Mouse (Mus musculus): ENCODE data around the gene Taar8c. TPM values are rescaled to one million over a fixed set of nuclear protein-coding genes. Genes with fewer than 3 reads are reported as not detected.
"Not testable (repeated sequence)": the region's sequence is repeated elsewhere in the genome, so short reads cannot be mapped to it uniquely, and the experiment has no call there.

The Taar8c gene
- polyA plus RNA-seq, 1 experiment, result not detected

DNA sequence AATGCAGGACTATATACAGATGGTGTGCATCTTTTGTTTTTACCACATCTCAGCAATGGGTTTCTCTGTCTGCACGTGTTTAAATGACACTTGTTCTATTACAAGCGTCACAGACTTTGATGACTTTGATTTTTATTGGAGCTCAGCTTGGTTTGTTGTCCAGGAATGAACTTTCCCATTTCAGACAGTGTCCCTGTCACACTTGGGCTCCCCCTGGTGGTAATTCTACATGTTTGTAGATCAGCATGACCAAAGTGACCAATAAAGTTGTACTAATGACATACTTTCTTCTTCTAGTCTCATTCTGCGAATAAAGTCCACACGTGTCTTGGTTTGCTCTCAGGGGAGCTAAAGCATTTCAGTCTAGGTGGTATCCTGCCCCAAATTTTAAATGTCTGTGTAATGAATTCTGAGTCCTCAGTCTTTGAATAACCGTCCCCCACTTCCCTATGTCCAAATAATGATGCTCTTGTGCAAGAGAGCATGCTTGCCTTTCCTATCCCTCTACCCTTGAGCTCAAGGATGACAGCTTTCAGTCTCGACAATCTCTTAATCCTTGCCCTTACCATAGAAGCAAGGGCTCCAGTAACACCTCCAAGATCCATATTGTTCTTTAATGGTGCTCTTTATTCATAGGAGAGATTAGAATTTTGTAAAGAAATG, 9.5 kb upstream of the Taar8c start:
- TF ChIP-seq CTCF (IDR thresholded peaks at IDR 0.05; ENCODE audit: extremely low read depth, insufficient read depth, low read length) (peak; percentile 55; the same call in 1 of the 2 replicates), POLR2A (IDR thresholded peaks at IDR 0.05; ENCODE audit: extremely low read depth, insufficient read depth, low read length) (no peak)
- Histone ChIP-seq H3K4me3 (ENCODE audit: insufficient read depth, low read length) (no peak overlapping the region), H3K4me1 (ENCODE audit: control insufficient read depth, insufficient read depth, low read length) (no peaks in the 10 kb centered on the region), H3K27ac (ENCODE audit: insufficient read depth, low read length) (no peak overlapping the region)

DNA sequence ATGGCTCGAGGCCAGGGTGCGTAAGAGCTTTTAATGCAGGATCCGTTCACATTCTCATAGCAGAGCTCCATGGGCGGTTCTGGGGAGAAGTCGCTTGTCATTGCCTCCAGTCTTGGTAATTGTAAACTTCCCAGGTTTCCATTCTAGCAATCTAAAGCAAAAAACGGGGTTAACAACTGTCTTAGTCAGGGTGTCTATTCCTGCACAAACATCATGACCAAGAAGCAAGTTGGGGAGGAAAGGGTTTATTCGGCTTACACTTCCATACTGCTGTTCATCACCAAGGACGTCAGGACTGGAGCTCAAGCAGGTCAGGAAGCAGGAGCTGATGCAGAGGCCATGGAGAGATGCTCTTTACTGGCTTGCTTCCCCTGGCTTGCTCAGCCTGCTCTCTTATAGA, 7.7 kb upstream of the Taar8c start, which contains the start of gene Taar9:
Gene Taar9, minus strand, starts transcription at position 101 of the 400 bp plus-strand sequence.
- not testable (repeated sequence) for H3K4me3 ChIP-seq (ENCODE audit: insufficient read depth, low read length); H3K4me1 ChIP-seq (ENCODE audit: control insufficient read depth, insufficient read depth, low read length); H3K27ac ChIP-seq (ENCODE audit: insufficient read depth, low read length)

DNA sequence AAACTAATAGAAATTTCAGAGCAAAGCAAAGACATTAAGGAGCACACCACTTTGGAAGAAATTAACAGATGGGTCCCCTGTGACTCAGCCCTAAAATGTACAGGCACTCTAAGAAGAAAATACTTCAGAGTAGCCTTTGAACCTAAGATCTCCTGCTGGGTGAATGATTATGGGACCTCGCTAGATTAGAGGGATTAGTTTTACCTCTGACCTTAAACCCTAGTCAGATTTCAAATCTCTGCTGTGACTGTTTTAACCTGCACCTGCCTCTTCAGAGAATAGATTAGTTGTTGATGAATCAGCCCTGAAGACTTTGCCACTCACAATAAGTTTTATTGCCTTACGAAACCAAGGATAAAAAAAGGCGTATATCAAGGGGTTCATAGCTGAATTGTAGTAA, 6.5 kb upstream of the Taar8c start:
- Histone ChIP-seq H3K4me3 (ENCODE audit: insufficient read depth, low read length) (no peak overlapping the region), H3K4me1 (ENCODE audit: control insufficient read depth, insufficient read depth, low read length) (no peaks in the 10 kb centered on the region), H3K27ac (ENCODE audit: insufficient read depth, low read length) (no peak overlapping the region)
- TF ChIP-seq CTCF (IDR thresholded peaks at IDR 0.05; ENCODE audit: extremely low read depth, insufficient read depth, low read length) (no peak), POLR2A (IDR thresholded peaks at IDR 0.05; ENCODE audit: extremely low read depth, insufficient read depth, low read length) (no peak)

DNA sequence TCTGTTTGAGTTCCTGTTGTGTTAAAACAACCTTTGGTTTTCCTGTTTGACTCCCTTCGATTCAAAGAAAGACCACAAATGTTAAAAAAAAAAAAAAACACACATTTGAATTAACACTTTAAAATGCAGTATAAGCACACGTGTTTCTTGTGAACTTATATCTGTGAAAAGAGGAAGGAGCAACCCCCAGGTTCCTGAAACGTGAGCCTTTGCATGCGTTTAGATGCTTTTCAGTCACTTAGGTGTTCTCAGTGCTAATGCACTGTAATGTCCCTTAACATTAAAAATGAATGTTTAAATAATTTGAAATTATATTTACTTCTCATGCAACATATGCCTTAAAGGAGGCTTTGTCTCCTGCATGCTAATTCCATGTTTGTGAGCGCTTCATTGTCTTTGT, 6.0 kb upstream of the Taar8c start:
- Histone ChIP-seq H3K4me1 (ENCODE audit: control insufficient read depth, insufficient read depth, low read length) (no peaks in the 10 kb centered on the region), H3K4me3 (ENCODE audit: insufficient read depth, low read length) (no peak overlapping the region), H3K27ac (ENCODE audit: insufficient read depth, low read length) (no peak overlapping the region)
- TF ChIP-seq CTCF (IDR thresholded peaks at IDR 0.05; ENCODE audit: extremely low read depth, insufficient read depth, low read length) (no peak), POLR2A (IDR thresholded peaks at IDR 0.05; ENCODE audit: extremely low read depth, insufficient read depth, low read length) (no peak)

DNA sequence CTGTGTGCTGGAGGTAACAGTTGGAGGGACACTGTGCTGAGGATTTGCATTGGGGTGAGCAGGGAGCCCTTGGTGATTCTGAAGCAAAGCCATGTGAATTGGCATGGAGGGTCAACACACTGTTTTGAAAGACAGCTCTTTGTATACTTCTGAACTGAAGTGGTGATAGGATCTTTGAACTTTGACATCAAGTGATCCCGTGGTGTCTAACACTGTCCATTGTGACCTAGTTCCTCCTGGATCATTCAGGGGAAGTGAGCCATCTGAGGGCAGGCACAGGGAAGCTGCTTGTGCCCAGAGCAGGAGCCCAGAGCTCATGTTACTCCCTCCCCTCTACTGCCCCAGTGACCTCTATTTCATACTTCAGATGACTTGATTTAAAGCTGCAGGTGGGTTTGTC, 1.6 kb upstream of the Taar8c start:
- not testable (repeated sequence) for H3K27ac ChIP-seq (ENCODE audit: insufficient read depth, low read length); H3K4me3 ChIP-seq (ENCODE audit: insufficient read depth, low read length); H3K4me1 ChIP-seq (ENCODE audit: control insufficient read depth, insufficient read depth, low read length)

DNA sequence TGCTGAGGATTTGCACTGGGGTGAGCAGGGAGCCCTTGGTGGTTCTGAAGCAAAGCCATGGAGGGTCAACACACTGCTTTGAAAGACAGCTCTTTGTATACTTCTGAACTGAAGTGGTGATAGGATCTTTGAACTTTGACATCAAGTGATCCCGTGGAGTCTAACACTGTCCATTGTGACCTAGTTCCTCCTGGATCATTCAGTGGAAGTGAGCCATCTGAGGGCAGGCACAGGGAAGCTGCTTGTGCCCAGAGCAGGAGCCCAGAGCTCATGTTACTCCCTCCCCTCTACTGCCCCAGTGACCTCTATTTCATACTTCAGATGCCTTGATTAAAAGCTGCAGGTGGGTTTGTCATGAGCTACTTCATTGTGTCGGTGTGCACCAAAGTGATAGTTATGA, 4.7 kb downstream of the Taar8c start:
- not testable (repeated sequence) for H3K4me1 ChIP-seq (ENCODE audit: control insufficient read depth, insufficient read depth, low read length); H3K27ac ChIP-seq (ENCODE audit: insufficient read depth, low read length); H3K4me3 ChIP-seq (ENCODE audit: insufficient read depth, low read length)

DNA sequence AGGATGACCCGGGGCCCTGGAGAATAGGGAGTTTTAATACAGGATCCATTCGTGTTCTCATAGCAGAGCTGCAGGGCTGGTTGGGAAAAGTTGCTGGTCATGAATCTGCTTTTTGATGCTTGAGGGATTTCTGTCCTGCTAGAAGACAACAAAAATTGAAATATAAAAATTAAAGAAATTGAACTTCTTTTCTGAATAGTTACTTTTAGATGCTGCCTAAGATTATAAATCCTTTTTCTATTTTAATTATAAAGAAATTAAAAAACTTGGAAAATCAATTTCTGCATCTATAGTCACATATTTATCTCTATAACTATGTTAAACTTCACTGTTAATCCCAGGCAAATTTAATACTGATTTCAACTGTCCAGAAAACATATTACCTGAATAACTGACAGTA, 9.5 kb downstream of the Taar8c start, which contains the start of gene Taar8b:
Gene Taar8b, minus strand, starts transcription at position 101 of the 400 bp plus-strand sequence.
- no peaks in the 10 kb centered on the region for H3K4me1 ChIP-seq (ENCODE audit: control insufficient read depth, insufficient read depth, low read length)
- TF ChIP-seq POLR2A (IDR thresholded peaks at IDR 0.05; ENCODE audit: extremely low read depth, insufficient read depth, low read length), result no peak
- no peak for TF ChIP-seq CTCF (IDR thresholded peaks at IDR 0.05; ENCODE audit: extremely low read depth, insufficient read depth, low read length)
- no peak within 1 kb of the TSS for H3K4me3 ChIP-seq (ENCODE audit: insufficient read depth, low read length)
- no peak within 1 kb of the TSS for H3K27ac ChIP-seq (ENCODE audit: insufficient read depth, low read length)

DNA sequence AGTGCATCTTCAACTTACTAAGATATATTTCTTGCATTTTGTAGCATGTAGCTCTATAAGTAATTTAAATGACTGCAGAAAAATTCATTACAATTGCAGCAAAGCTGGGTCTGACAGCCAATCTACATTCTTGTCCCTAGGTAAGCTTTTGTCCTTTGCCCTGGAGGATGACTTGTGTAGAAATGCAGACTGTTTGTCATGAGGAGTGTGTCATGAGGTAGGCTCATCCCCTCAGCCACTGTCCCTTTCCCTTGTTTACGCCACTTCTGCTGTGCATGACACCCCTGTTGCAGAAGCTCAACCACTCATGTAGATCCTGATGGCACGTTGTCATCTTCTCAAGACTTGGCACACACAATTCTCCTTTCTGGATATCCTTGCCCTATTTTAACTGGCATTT, 14.5 kb downstream of the Taar8c start:
- Histone ChIP-seq H3K4me3 (ENCODE audit: insufficient read depth, low read length) (no peak overlapping the region), H3K4me1 (ENCODE audit: control insufficient read depth, insufficient read depth, low read length) (no peaks in the 10 kb centered on the region), H3K27ac (ENCODE audit: insufficient read depth, low read length) (no peak overlapping the region)
- no peak for TF ChIP-seq CTCF (IDR thresholded peaks at IDR 0.05; ENCODE audit: extremely low read depth, insufficient read depth, low read length)
- no peak for TF ChIP-seq POLR2A (IDR thresholded peaks at IDR 0.05; ENCODE audit: extremely low read depth, insufficient read depth, low read length)

DNA sequence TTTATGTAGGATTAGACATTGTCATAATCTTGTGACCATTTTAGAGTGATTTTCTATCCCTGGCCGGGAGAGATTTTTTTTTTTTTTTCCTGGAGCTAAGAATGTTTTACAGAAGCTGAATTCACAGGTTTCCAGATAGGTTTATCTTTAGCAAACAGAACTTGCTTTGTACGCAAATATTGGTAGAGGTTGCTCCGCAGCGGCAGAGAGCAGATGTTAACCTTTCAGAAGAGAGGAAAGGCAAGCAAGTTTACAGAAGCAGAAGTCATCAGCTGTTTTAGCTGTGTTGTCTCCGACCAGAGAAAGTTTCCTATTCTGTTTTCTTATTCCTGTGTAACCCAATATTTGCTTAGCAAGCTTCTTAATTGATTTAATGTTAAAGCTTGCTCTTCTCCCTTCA, 15.2 kb downstream of the Taar8c start:
- H3K4me1 ChIP-seq (ENCODE audit: control insufficient read depth, insufficient read depth, low read length), result no peaks in the 10 kb centered on the region
- no peak overlapping the region for H3K27ac ChIP-seq (ENCODE audit: insufficient read depth, low read length)
- no peak for TF ChIP-seq POLR2A (IDR thresholded peaks at IDR 0.05; ENCODE audit: extremely low read depth, insufficient read depth, low read length)
- no peak for TF ChIP-seq CTCF (IDR thresholded peaks at IDR 0.05; ENCODE audit: extremely low read depth, insufficient read depth, low read length)
- H3K4me3 ChIP-seq (ENCODE audit: insufficient read depth, low read length), result no peak overlapping the region

DNA sequence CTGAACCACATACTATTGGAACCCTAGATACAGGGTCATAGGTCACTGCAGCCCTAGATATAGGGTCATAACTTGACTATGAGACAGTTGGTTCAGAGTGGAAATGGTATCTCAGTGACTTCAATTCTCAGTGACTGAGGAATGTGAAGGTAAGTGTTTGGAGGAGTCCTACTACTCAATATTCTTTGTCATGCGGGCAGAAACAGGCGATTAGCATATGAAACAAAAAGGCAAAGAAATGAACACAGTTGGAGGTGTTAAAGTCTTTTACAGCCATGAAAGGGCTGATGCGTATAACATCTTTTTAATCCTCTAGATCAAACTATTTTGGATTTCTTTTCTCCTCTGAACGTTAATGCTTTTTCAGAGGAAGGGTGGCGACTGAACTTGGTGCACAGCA, 15.8 kb downstream of the Taar8c start:
- Histone ChIP-seq H3K4me3 (ENCODE audit: insufficient read depth, low read length) (no peak overlapping the region), H3K4me1 (ENCODE audit: control insufficient read depth, insufficient read depth, low read length) (no peaks in the 10 kb centered on the region), H3K27ac (ENCODE audit: insufficient read depth, low read length) (no peak overlapping the region)
- TF ChIP-seq POLR2A (IDR thresholded peaks at IDR 0.05; ENCODE audit: extremely low read depth, insufficient read depth, low read length), result no peak
- no peak for TF ChIP-seq CTCF (IDR thresholded peaks at IDR 0.05; ENCODE audit: extremely low read depth, insufficient read depth, low read length)

DNA sequence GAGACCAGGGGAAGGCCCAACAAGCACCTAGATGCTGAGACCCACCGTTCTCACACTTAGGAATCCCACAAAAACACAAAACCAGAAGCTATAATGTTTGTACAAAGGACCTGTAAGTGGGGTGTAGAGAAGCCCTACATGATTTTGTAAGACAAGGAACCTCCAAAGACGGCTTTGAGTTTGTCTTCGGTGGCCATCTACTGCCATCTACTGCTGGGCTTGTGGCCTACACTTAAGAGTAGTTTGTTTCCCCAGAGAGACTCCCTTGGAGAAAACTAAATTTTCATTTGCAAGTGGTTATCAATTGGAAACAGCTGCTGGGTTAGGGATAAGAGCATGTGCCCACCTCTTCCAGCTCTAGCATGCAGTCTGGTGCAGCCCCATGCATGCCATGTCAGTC, 21.5 kb downstream of the Taar8c start:
- Histone ChIP-seq H3K4me1 (ENCODE audit: control insufficient read depth, insufficient read depth, low read length) (no peaks in the 10 kb centered on the region), H3K27ac (ENCODE audit: insufficient read depth, low read length) (no peak overlapping the region), H3K4me3 (ENCODE audit: insufficient read depth, low read length) (no peak overlapping the region)
- TF ChIP-seq CTCF (IDR thresholded peaks at IDR 0.05; ENCODE audit: extremely low read depth, insufficient read depth, low read length) (peak; percentile 78), POLR2A (IDR thresholded peaks at IDR 0.05; ENCODE audit: extremely low read depth, insufficient read depth, low read length) (no peak)

DNA sequence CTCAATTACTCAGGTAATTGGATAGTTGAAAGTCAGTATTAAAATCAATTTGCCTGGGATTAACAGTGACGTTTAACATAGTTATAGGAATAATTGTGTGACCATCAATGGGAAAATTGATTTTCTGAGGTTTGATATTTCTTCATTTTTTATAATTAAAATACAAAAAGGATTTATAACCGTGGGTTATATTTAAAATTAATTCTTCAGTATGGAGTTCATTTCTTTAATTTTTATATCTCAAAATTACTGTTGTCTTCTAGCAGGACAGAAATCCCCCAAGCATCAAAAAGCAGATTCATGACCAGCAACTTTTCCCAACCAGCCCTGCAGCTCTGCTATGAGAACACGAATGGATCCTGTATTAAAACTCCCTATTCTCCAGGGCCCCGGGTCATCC, 25.5 kb downstream of the Taar8c start, which contains the start of gene Taar8a:
Gene Taar8a, plus strand, starts transcription at position 301 of the 400 bp plus-strand sequence.
- H3K27ac ChIP-seq (ENCODE audit: insufficient read depth, low read length); H3K4me1 ChIP-seq (ENCODE audit: control insufficient read depth, insufficient read depth, low read length); H3K4me3 ChIP-seq (ENCODE audit: insufficient read depth, low read length): not testable (repeated sequence)

DNA sequence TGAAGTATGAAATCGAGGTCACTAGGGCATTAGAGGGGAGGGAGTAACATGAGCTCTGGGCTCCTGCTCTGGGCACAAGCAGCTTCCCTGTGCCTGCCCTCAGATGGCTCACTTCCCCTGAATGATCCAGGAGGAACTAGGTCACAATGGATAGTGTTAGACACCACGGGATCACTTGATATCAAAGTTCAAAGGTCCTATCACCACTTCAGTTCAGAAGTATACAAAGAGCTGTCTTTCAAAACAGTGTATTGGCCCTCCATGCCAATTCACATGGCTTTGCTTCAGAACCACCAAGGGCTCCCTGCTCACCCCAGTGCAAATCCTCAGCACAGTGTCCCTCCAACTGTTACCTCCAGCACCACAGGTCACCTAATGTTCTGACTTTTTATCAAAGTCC, 27.0 kb downstream of the Taar8c start:
- H3K4me1 ChIP-seq (ENCODE audit: control insufficient read depth, insufficient read depth, low read length); H3K27ac ChIP-seq (ENCODE audit: insufficient read depth, low read length); H3K4me3 ChIP-seq (ENCODE audit: insufficient read depth, low read length): not testable (repeated sequence)

Measured in cortical plate, adult 2 months (tissue).